Mouse (Mus musculus): ENCODE measurements at regions not wholly inside any gene's neighbourhood (a gene's known extent, or its start where the extent isn't known, plus 50 kb on each side); places are given as distances from the start of the nearest gene placed in this dataset.
A peak's percentile ranks its signal among the peaks of the same experiment; 100 is the strongest.

DNA sequence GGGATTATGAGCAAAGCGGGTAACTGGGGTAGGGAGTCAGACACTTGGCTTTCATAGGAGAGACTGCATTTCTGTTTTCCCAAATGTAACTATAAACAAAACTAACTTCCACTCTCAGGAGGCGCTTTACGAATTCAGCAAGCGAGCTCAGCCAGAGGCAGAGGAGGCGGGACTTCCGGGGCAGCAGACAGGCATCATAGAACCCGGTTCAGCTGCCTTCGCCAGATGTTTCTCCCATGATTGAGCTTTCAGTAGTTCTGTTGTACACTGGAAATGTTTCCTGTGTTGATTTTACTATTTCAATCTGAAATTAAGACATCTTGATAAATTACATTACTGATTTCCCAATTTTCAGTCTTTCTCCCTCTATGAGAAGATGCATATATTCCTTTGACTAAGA lies 92.9 kb downstream of the Zfp365 start:
- DNase-seq (ENCODE audit: low spot score) = no peak

DNA sequence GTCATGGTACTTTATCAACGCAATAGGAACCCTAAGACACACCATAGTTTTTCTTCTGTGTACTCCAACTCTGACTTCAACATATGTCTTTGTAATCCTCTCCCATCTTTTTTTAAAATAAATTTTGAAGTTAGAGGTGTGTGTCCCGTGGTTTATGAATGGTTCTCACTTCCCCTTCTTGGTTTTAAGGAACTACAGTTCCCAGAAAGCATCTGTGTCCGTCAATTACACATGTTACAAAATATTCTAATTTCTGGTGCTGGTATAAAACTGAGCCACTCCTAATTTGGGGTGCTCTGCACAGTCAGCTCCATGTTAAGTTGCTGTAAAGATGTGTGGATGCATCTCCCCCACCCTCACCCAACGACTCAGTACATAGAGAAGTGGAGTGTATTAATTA lies 98.6 kb downstream of the Zfp365 start:
- DNase-seq (ENCODE audit: low spot score) = no peak

DNA sequence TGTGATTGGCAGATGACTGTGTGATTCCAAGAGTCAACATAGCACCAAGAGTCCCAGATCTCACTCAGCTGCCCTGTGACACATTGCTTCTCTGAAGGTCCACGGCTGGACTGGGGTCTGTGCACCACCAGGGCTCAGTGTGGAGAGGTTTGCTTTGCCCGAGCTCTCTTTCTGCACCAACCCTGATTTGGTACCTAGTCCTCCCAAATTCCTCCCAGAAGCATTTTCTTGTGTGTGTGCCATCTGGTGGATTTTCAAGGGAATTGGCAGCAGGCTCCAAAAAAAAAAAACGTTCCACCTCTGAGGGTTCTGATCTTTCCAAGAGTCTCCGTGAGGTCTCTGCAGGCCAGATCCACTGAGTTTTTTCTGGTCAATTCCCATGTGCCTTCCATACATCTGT lies 107.3 kb downstream of the Zfp365 start:
- peak; percentile 75 for DNase-seq (ENCODE audit: low spot score)

DNA sequence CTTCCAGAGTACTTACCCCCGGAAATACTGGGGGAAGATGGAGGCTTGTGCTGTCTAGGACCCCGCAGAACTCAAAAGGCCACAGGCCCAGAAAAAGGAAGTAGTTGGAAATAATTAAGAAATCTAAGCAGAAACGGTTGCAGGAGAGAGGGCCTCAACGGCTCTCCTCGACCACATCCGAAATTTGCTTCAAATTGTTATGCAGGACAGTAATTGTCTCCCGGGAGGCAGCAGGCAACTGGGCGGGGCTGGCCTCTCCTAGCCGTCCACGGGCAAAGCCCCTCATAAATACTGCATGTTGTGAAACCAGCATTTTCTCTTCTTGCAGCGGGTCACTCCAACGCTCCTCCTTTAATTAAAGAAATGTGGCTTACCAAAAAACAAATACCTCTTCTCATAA lies 107.8 kb downstream of the Zfp365 start:
- no peak for DNase-seq (ENCODE audit: low spot score)

DNA sequence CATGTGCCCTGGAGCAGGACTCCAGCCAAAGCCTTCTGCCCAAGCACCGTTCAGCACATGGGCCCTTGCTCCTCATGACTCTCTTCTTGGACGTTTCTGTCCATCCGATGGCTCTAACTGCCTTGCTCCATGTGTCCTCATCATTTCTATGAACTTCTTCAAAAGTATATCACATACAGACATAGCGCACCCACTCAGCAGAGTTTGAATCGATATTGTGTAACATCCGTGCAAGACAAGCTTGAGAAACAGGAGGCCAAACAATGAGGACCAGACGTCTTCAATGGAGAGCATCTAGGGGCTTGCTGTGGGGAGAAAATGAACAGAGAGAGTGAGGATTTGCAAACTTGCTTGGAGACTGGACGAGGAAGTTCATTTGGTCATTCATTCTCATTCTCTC lies 110.3 kb downstream of the Zfp365 start:
- DNase-seq (ENCODE audit: low spot score) = no peak

DNA sequence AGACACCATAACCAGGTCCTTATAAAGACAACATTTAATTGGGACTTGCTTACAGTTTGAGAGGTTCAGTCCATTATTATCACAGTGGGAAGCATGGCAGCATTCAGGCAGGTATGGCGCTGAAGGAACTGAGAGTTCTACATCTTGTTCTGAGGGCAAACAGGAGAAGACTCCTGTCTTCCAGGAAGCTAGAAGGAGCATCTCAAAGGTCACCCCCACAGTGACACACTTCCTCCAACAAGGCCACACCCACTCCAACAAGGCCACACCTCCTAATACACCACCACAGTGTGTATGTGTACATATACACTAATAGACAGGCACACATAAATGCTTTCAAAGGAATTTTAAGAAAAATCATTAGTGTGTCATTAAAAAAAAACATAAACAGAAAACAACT lies 110.8 kb downstream of the Zfp365 start:
- DNase-seq (ENCODE audit: low spot score) = no peak

DNA sequence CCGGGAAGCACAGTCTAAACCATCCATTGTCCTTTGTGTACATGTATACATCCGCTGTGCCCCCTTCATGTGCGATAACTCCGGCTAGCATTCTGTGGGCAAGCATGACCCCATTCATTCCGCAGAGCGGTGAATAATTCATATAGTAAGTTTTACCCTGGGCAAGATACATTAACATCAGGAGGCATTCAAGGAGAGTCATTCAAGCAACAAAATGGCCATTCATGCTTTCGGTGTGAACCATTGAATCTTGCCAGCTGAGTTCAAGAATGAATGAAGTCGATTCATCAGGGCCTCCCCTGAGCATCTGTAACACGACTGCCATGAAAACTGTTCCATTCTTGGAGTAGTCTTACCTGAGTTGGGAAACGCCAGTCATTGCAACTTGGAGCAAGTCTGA lies 113.5 kb downstream of the Zfp365 start:
- DNase-seq (ENCODE audit: low spot score) = no peak

DNA sequence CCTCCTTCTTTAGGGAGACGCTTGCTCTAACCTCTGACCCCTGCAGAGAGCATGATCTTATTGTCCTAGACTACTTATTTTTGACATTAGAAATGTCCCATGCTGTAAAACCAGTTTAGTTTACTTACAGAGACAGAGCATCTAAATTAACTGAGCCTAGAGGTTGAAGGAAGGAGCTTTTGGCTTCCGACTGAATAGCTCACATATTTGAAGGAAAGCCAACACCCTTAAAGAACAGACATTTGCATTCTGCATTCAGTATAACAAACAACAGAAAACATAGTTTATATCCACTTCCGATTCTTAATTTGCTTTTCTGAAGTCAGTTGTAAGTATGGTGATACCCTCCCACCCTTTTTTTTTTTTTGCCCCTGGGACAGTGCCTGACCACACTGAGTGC lies 119.3 kb downstream of the Zfp365 start:
- no peak for DNase-seq (ENCODE audit: low spot score)

DNA sequence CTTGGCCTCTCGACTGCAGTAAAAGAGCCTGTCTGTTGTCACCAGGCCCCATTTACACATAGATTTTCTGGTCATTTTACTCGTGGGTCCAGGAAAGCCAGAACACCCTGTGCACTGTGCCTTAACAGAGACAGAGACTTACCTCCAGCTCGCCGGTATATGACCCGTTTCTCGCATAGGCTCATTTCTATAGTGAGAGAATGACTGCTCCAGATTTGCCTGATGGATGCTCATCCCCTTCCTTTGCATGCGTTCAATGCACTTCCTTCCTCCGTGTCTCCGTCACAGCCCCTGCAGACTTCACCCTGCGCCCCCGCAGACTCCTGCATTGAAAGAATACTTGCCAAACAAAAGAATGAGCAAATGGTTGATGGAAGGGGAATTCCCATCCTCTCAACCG lies 122.8 kb downstream of the Zfp365 start:
- no peak for DNase-seq (ENCODE audit: low spot score)

DNA sequence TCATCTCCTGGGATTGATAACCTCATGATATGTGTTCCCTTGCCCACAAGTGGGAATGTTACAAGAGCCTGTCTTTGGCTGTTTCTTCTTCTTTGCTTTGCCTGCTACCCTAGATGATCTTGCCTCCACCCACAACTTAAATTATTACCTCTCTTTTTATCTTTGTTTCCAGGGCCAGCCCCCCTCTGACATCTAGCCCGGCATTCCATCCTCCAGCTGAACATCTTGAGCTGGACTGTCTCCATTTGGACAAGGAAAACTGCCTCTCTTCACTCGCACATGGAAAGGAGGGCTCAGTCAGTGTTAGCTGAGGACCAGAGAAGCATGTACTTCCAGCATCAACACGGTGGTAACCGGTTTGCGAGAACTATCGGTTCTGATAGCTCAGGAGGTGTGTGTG lies 124.3 kb downstream of the Zfp365 start:
- no peak for DNase-seq (ENCODE audit: low spot score)

DNA sequence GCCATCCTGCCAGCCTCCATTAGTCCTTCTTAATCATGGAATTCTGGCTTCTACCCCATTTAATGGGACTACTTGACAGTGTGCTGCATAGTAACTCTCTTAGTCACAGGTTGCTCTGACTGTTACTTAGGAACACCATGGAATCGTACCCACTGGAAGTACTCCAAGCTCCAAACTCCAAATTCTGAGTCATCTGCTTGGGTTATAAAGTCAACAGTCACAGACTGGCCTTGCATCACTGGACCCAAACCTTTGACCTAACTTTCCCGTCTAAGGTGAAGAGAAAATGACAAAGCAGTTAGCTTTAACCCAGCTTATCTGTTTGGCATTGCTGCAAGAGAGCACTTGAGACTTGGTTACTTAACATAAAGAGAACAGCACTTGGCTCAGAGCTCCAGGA lies 126.9 kb downstream of the Zfp365 start:
- no peak for DNase-seq (ENCODE audit: low spot score)

DNA sequence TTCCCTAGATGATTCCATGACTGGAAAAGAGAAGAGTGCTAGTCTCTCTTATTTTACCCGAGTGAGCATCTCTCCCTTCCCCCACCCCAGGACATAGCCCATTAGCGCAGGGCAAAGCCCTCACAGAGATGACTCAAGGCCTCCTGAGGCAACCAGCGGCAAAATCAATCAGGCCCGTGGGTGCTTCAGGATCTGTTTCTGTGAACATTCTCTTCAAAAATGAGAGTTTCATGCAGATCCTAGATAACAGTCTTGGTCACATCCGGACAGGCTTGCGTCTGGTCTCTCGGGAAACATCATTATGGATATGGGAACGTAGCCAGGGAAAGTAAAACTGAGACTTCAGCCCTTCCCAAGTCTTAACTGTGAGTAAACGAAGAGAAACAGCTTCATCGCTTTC lies 134.1 kb downstream of the Zfp365 start:
- peak; percentile 90 for DNase-seq (ENCODE audit: low spot score)

DNA sequence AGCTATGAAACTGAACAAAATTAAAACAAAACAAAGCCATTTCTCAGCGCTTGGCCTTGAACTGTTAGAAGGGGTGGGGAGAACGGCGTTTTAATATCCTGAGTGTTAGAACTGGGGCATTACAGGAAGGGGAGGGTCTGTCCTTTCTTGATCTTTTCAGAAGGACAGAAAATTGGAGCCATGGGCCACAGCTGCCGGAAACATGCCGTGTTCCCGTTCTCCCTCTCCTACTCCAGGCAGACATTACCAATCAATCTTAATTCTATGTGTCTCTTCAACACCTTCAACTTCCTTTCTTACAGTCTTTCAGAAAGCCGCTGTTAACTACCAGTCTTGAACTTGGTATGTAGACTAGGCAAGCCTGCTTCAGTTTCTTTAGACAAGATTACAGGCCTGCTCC lies 134.7 kb downstream of the Zfp365 start:
- DNase-seq (ENCODE audit: low spot score) = peak; percentile 58

DNA sequence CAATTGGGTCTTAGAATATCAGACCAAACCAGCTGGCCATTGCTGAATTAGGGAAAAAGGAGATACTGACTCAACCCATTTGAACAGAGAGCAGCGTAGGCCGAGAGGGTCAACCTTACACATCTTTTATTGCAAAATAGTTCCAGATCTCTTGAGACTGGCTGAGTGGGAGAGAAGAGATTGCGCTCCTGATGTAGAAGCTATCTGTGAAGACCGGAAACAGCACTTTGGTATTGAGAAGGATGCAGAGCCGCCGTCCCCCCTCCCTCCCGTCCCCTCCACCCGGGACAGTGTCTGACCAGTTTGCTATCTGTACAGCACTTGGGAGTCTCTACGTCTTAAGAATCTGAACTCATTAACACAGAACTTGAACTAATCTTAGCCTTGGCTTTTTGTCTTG lies 135.6 kb downstream of the Zfp365 start:
- DNase-seq (ENCODE audit: low spot score) = peak; percentile 19

DNA sequence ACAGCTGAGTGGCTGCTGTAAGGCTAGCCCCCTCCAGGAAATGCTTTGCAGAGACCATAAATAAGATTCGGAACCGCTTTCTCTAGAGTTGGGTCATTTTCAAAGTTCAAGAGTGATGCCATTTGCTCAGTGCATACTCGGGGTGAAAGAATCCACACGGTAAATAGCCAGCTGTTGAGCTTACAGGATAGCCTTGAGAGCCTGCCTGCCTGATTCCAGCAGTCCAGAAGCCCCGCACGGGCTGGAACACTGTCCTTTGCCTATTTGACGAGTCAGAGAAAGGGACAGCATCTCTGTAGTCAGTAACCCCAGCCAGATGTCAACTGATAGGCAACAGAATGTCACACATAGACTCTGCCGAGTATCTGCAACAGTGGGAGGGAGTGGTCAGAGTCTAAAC lies 140.7 kb downstream of the Zfp365 start:
- DNase-seq (ENCODE audit: low spot score) = no peak

DNA sequence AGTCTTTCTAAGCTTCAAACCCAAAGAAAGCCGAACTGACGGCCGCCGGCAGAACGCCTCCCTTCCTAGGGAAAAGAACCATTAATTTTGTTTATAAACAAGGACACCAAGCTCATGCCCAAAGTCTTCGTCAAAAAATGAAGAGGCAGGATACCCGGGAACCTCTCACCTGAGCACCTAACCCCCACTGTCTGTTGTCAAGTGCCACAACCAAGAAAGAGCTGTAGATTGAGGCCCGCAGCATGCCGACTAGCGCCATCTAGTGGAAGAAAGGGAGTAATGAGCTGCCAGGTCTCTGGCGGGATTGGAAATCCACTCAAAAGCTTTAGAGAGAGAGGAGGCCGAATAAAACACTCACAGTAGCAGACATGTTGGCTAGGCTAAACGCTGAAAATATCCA lies 146.4 kb downstream of the Zfp365 start:
- DNase-seq (ENCODE audit: low spot score) = no peak

DNA sequence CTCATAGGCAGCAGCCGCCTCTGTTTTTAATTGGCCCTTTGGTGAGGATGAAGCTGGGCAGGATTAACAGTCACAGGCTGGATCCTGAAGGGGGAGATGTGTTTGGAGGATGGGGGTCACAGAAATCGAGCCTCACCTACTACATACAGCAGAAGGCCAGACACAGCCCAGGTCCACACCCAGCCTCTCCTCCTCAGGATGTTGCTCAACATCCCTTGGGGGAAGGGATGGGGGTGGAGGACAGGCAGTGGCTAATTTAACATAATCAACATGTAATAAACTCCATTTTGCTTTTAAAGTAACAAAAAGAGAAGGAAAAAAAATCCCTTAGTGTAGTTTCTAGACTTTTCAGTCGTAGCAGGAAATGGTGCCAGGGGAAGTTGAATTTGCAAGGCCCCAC lies 152.0 kb downstream of the Zfp365 start:
- no peak for DNase-seq (ENCODE audit: low spot score)

DNA sequence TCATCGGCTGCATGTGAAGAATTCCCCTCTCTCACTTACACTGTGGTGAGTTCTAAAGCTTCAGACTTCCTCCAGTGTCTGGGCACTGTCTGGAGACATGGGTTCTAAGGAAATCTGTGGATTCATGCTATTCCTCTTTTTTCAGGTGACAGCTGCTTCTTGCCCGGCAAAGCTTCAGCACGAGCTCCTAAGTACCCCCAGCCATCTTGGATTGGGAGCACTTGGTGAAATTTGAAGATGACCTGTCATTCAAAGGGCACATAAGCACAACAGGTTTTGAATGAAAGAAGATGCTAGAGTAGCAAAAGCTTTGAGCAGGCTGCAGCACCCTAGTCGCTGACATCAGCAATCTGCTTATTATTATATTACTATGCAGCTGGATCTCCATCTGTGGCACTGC lies 164.3 kb downstream of the Zfp365 start:
- DNase-seq (ENCODE audit: low spot score) = no peak

DNA sequence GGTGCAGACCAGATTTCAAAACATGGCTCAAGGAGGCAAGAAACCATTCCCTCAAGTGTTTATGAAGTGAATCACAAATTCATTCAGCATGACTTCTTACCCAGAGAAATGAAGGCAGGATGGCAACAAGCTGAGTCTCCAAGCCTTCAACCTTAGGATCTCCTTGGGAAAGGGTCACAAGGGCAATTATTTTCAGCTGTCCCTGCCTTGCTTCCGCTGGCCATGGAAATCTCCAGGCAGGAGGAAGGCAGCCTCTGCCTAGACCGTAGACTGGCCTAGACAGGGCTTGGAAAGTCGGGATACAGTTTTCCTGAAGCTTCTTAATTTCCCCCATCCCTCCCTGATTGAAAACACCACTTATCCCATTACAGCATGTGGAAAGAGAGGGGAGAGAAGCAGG lies 165.0 kb downstream of the Zfp365 start:
- DNase-seq (ENCODE audit: low spot score) = no peak

DNA sequence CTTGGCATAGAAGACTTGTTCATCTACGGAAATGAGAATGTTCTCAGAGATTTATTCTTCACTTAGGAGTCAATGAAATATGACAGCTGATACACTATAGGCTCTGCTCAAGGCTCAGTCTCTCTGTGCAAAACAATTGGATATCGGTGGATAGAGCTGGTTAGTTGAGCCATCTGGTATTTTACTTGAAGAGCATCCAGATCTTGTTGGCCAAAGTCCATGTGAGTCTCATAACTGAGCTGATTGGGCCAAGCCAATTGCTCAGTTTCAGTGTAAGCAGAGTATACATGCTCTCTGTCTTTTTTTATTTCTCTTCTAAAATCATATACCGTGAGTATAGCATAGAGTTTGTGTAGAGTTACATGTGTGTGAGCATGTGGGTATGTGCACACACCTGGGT lies 166.3 kb downstream of the Zfp365 start:
- peak; percentile 23 for DNase-seq (ENCODE audit: low spot score)

DNA sequence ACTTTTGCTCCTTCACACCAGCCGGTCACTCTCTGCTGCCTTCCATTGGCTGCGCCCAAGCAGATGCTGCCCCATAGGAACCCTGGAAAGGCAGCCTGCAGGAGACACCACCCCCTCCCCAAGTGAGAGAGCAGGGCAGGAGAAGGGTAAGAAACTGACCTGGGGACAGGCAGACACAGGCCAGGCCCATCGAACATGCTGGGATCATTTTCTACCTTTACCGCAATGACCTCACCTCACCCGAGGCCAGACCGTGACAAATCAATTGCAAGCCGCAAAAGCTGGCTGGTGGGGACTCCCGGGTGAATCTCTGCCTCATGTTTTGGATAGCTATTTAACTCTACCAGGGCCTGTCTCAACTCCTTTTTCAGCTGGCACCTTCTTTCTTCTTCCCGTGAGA lies 168.9 kb downstream of the Zfp365 start:
- peak; percentile 80 for DNase-seq (ENCODE audit: low spot score)

DNA sequence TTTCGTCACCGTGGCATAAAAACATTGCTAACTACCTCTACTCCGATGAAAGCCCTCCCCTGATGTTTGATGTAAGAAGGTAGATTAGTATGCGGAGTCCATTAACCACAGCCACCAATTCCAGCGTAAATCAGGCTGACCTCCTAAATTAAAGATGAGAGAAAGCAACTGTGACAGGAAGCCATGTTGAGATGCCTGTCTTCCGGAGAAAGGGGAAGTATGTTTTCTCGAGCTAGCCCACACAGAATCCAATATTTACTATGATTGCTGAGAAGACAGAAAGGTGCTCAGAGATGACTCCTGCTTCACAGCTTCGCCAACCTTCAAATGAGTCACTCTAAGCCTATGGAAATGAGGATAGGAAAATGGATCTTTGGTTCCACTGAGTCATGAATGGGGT lies 169.6 kb downstream of the Zfp365 start:
- DNase-seq (ENCODE audit: low spot score) = no peak

DNA sequence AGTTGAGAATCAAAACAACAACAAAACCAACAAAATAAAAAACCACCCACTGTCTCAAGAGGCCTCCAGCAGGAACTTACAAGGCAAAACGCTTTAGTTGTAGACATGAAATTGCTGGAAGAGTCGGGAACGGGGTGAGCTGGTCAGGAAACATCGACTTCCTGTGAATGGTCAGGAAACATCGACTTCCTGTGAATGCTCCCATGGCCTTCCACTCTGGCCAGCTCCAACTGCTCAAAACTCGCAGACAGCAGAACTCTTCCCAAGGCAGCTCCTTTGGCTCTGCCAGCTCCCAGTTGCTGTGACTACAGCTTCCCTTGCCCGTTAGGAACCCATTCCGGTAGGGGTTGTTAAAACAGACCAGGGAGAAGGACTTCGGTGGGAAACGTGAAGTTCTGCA lies 170.2 kb downstream of the Zfp365 start:
- DNase-seq (ENCODE audit: low spot score) = no peak

DNA sequence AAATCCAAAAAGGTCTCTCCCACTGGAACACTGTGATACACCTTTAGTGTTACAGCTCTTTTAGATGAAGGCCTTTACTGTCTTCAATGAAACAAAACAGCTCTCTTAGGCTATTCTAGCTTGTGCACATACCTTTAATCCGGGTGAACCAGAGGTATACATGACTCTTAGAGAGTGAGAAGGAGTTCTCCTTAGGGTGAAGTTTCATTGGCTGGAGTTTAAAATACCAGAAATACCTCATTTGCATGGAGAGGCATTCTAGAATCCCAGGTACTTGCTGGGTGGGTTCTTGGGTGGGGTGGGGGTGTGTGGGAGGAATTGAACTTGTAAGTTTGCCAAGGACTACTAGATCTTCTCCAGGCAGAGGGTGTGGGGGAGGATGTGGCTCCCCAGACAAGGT lies 173.3 kb downstream of the Zfp365 start:
- DNase-seq (ENCODE audit: low spot score) = no peak

DNA sequence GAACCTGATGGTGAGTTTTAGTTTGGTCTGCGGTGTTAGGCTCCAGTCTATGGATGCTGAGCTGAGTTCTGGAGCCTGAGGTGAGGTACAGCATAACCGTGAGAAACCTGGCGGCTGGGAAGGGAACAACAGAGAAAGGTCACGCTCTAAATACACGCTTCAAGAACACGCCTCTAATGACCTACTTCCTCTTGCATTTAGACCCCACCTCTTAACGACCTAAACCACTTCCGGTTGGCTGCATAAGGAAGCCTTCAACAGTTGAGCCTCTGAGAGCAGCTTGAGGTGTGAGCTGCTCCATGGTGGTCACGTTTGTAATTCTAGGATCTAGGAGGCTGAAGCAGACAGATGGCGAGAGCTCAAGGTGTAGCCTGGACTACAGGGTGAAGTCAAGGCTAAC lies 175.8 kb downstream of the Zfp365 start:
- no peak for DNase-seq (ENCODE audit: low spot score)
